Mouse (Mus musculus): ENCODE data around the gene Rab3c. TPM values are rescaled to one million over a fixed set of nuclear protein-coding genes. Genes with fewer than 3 reads are reported as not detected.
A peak's percentile ranks its signal among the peaks of the same experiment; 100 is the strongest.

The Rab3c gene
- 242 and 262 TPM in 2 replicates for polyA plus RNA-seq (2015; fragmentation: Nextera tagmentation; extraction: Ambion mirVana)

- peak within 1 kb of the TSS; percentile 74 for H3K4me3 ChIP-seq (ENCODE audit: low read depth, low read length)
- peak within 1 kb of the TSS; percentile 83 for H3K9ac ChIP-seq (ENCODE audit: low read depth, low read length)
- H3K27ac ChIP-seq (ENCODE audit: low read length), result peak within 1 kb of the TSS; percentile 95
- ATAC-seq, result peak; percentile 69
- H3K9me3 ChIP-seq (replicated peaks; ENCODE audit: control insufficient read depth, low read length, poor library complexity, severe bottlenecking), result no peaks in the 10 kb centered on the region
- no peaks in the 10 kb centered on the region for H3K36me3 ChIP-seq (ENCODE audit: control insufficient read depth, insufficient read depth, low read length)
- H3K4me1 ChIP-seq (ENCODE audit: control insufficient read depth, insufficient read depth, low read length), result peaks cover 9% of the 10 kb centered on the region
- WGBS, result under 1% methylated on average over 20 of the region's 20 CpGs
- H3K27me3 ChIP-seq (ENCODE audit: control insufficient read depth, insufficient read depth, low read depth, low read length), result no peaks in the 10 kb centered on the region
- peak within 1 kb of the TSS; percentile 56 for H3K4me2 ChIP-seq (ENCODE audit: low read length)
These were observed at the start of gene Rab3c for GRCm38 (mm10) chr13:110280563-110281144. Gene Rab3c (minus strand): TSS chr13:110280996.

GRCm38 (mm10) chr13:110318746-110319145 is 38.0 kb upstream of the Rab3c start:
- Histone ChIP-seq H3K27me3 (ENCODE audit: control insufficient read depth, insufficient read depth, low read depth, low read length) (no peaks in the 10 kb centered on the region), H3K36me3 (ENCODE audit: control insufficient read depth, insufficient read depth, low read length) (no peaks in the 10 kb centered on the region), H3K4me2 (ENCODE audit: low read length) (no peak overlapping the region), H3K4me3 (ENCODE audit: low read depth, low read length) (no peak overlapping the region), H3K9ac (ENCODE audit: low read depth, low read length) (no peak overlapping the region), H3K4me1 (ENCODE audit: control insufficient read depth, insufficient read depth, low read length) (no peaks in the 10 kb centered on the region), H3K9me3 (replicated peaks; ENCODE audit: control insufficient read depth, low read length, poor library complexity, severe bottlenecking) (no peaks in the 10 kb centered on the region), H3K27ac (ENCODE audit: low read length) (no peak overlapping the region)
- 62% methylated on average over 4 of the region's 4 CpGs for WGBS
- no peak for ATAC-seq

- WGBS, result 84% methylated on average over 5 of the region's 5 CpGs
- H3K4me3 ChIP-seq (ENCODE audit: low read depth, low read length), result no peak overlapping the region
- no peaks in the 10 kb centered on the region for H3K36me3 ChIP-seq (ENCODE audit: control insufficient read depth, insufficient read depth, low read length)
- no peak overlapping the region for H3K4me2 ChIP-seq (ENCODE audit: low read length)
- no peak for ATAC-seq
- H3K27me3 ChIP-seq (ENCODE audit: control insufficient read depth, insufficient read depth, low read depth, low read length), result no peaks in the 10 kb centered on the region
- no peak overlapping the region for H3K27ac ChIP-seq (ENCODE audit: low read length)
- no peaks in the 10 kb centered on the region for H3K4me1 ChIP-seq (ENCODE audit: control insufficient read depth, insufficient read depth, low read length)
- no peaks in the 10 kb centered on the region for H3K9me3 ChIP-seq (replicated peaks; ENCODE audit: control insufficient read depth, low read length, poor library complexity, severe bottlenecking)
- no peak overlapping the region for H3K9ac ChIP-seq (ENCODE audit: low read depth, low read length)
These were observed 26.4 kb upstream of the Rab3c start for GRCm38 (mm10) chr13:110307188-110307587.

- no peak overlapping the region for H3K4me2 ChIP-seq (ENCODE audit: low read length)
- H3K27ac ChIP-seq (ENCODE audit: low read length), result no peak overlapping the region
- 70% methylated on average over 4 of the region's 4 CpGs for WGBS
- H3K9me3 ChIP-seq (replicated peaks; ENCODE audit: control insufficient read depth, low read length, poor library complexity, severe bottlenecking), result no peaks in the 10 kb centered on the region
- no peaks in the 10 kb centered on the region for H3K36me3 ChIP-seq (ENCODE audit: control insufficient read depth, insufficient read depth, low read length)
- H3K4me1 ChIP-seq (ENCODE audit: control insufficient read depth, insufficient read depth, low read length), result no peaks in the 10 kb centered on the region
- no peak for ATAC-seq
- H3K9ac ChIP-seq (ENCODE audit: low read depth, low read length), result no peak overlapping the region
- H3K27me3 ChIP-seq (ENCODE audit: control insufficient read depth, insufficient read depth, low read depth, low read length), result no peaks in the 10 kb centered on the region
- no peak overlapping the region for H3K4me3 ChIP-seq (ENCODE audit: low read depth, low read length)
These were observed 16.3 kb upstream of the Rab3c start for GRCm38 (mm10) chr13:110297112-110297511.

GRCm38 (mm10) chr13:110288499-110288898 is 7.7 kb upstream of the Rab3c start:
- no peak for ATAC-seq
- WGBS, result 80% methylated on average over 3 of the region's 3 CpGs
- no peaks in the 10 kb centered on the region for H3K4me1 ChIP-seq (ENCODE audit: control insufficient read depth, insufficient read depth, low read length)

GRCm38 (mm10) chr13:110283781-110284180 is 3.0 kb upstream of the Rab3c start:
- Histone ChIP-seq H3K9ac (ENCODE audit: low read depth, low read length) (no peak overlapping the region), H3K27me3 (ENCODE audit: control insufficient read depth, insufficient read depth, low read depth, low read length) (no peaks in the 10 kb centered on the region), H3K27ac (ENCODE audit: low read length) (no peak overlapping the region), H3K36me3 (ENCODE audit: control insufficient read depth, insufficient read depth, low read length) (no peaks in the 10 kb centered on the region), H3K4me2 (ENCODE audit: low read length) (no peak overlapping the region), H3K9me3 (replicated peaks; ENCODE audit: control insufficient read depth, low read length, poor library complexity, severe bottlenecking) (no peaks in the 10 kb centered on the region), H3K4me1 (ENCODE audit: control insufficient read depth, insufficient read depth, low read length) (peaks cover 6% of the 10 kb centered on the region), H3K4me3 (ENCODE audit: low read depth, low read length) (no peak overlapping the region)
- ATAC-seq, result no peak
- 48% methylated on average over 4 of the region's 4 CpGs for WGBS

More at GRCm38 (mm10) chr13:110288499-110288898, 7.7 kb upstream of the Rab3c start:
- Histone ChIP-seq H3K9ac (ENCODE audit: low read depth, low read length) (no peak overlapping the region), H3K27ac (ENCODE audit: low read length) (no peak overlapping the region), H3K27me3 (ENCODE audit: control insufficient read depth, insufficient read depth, low read depth, low read length) (no peaks in the 10 kb centered on the region), H3K9me3 (replicated peaks; ENCODE audit: control insufficient read depth, low read length, poor library complexity, severe bottlenecking) (no peaks in the 10 kb centered on the region), H3K4me3 (ENCODE audit: low read depth, low read length) (no peak overlapping the region), H3K36me3 (ENCODE audit: control insufficient read depth, insufficient read depth, low read length) (no peaks in the 10 kb centered on the region), H3K4me2 (ENCODE audit: low read length) (no peak overlapping the region)

GRCm38 (mm10) chr13:110280028-110280562 is 701 bp downstream of the Rab3c start:
- Histone ChIP-seq H3K9ac (ENCODE audit: low read depth, low read length) (peak overlapping the region; percentile 83), H3K4me3 (ENCODE audit: low read depth, low read length) (peak overlapping the region; percentile 74), H3K27ac (ENCODE audit: low read length) (peak overlapping the region; percentile 95), H3K36me3 (ENCODE audit: control insufficient read depth, insufficient read depth, low read length) (no peaks in the 10 kb centered on the region), H3K9me3 (replicated peaks; ENCODE audit: control insufficient read depth, low read length, poor library complexity, severe bottlenecking) (no peaks in the 10 kb centered on the region), H3K27me3 (ENCODE audit: control insufficient read depth, insufficient read depth, low read depth, low read length) (no peaks in the 10 kb centered on the region), H3K4me1 (ENCODE audit: control insufficient read depth, insufficient read depth, low read length) (peaks cover 9% of the 10 kb centered on the region), H3K4me2 (ENCODE audit: low read length) (peak overlapping the region; percentile 56)
- under 1% methylated on average over 24 of the region's 24 CpGs for WGBS
- ATAC-seq, result peak; percentile 98

GRCm38 (mm10) chr13:110278976-110279736 is 1.6 kb downstream of the Rab3c start:
- no peak for ATAC-seq
- WGBS, result 32% methylated on average over 9 of the region's 9 CpGs
- no peaks in the 10 kb centered on the region for H3K9me3 ChIP-seq (replicated peaks; ENCODE audit: control insufficient read depth, low read length, poor library complexity, severe bottlenecking)
- no peaks in the 10 kb centered on the region for H3K36me3 ChIP-seq (ENCODE audit: control insufficient read depth, insufficient read depth, low read length)
- H3K4me1 ChIP-seq (ENCODE audit: control insufficient read depth, insufficient read depth, low read length), result peaks cover 9% of the 10 kb centered on the region
- H3K27me3 ChIP-seq (ENCODE audit: control insufficient read depth, insufficient read depth, low read depth, low read length), result no peaks in the 10 kb centered on the region
- peak overlapping the region; percentile 56 for H3K4me2 ChIP-seq (ENCODE audit: low read length)
- H3K9ac ChIP-seq (ENCODE audit: low read depth, low read length), result peak overlapping the region; percentile 83
- H3K4me3 ChIP-seq (ENCODE audit: low read depth, low read length), result peak overlapping the region; percentile 74
- peak overlapping the region; percentile 95 for H3K27ac ChIP-seq (ENCODE audit: low read length)

GRCm38 (mm10) chr13:110277709-110278108 is 3.1 kb downstream of the Rab3c start:
- no peaks in the 10 kb centered on the region for H3K9me3 ChIP-seq (replicated peaks; ENCODE audit: control insufficient read depth, low read length, poor library complexity, severe bottlenecking)
- no peaks in the 10 kb centered on the region for H3K27me3 ChIP-seq (ENCODE audit: control insufficient read depth, insufficient read depth, low read depth, low read length)
- no peak overlapping the region; the same call in 1 of the 2 replicates for H3K4me2 ChIP-seq (ENCODE audit: low read length)
- H3K27ac ChIP-seq (ENCODE audit: low read length), result no peak overlapping the region
- no peak for ATAC-seq
- peak overlapping the region; percentile 28; the same call in 1 of the 2 replicates for H3K4me3 ChIP-seq (ENCODE audit: low read depth, low read length)
- no peak overlapping the region for H3K9ac ChIP-seq (ENCODE audit: low read depth, low read length)
- peaks cover 9% of the 10 kb centered on the region for H3K4me1 ChIP-seq (ENCODE audit: control insufficient read depth, insufficient read depth, low read length)
- no peaks in the 10 kb centered on the region for H3K36me3 ChIP-seq (ENCODE audit: control insufficient read depth, insufficient read depth, low read length)

Data from midbrain, embryonic 16.5 days (tissue).